Mouse (Mus musculus) testis, adult 2 months (tissue): ENCODE measurements around the gene Lin37.

Experiments used
- CTCF ChIP-seq: fragments of 200-500 bp; IDR thresholded peaks from 2 replicates; pipeline ENCODE4 v1.5.1; 2012; ENCODE audit warnings: low read depth, mild to moderate bottlenecking, inconsistent platforms, low read length, moderate library complexity; ENCODE audit not compliant: control insufficient read depth, insufficient read depth, insufficient replicate concordance
- POLR2A ChIP-seq: fragments of 200-500 bp; IDR thresholded peaks from 2 replicates; pipeline ENCODE4 v1.6.1; 2012; ENCODE audit warnings: low read depth, mild to moderate bottlenecking, inconsistent platforms, low read length, moderate library complexity; ENCODE audit not compliant: control insufficient read depth

GRCm38 (mm10) chr7:30522871-30523270 lies 36.8 kb downstream of the Lin37 start:
- TF ChIP-seq POLR2A: no peak; the same call in 1 of the 2 replicates
- no peak for TF ChIP-seq CTCF
